Mouse (Mus musculus) layer of hippocampus, adult 9-11 months (tissue): Measurements from ENCODE around the gene Polr2h.

Source experiments
- DNase-seq: peaks from one replicate; pipeline ENCODE4 v3.0.0; 2022

Gene Polr2h

DNA sequence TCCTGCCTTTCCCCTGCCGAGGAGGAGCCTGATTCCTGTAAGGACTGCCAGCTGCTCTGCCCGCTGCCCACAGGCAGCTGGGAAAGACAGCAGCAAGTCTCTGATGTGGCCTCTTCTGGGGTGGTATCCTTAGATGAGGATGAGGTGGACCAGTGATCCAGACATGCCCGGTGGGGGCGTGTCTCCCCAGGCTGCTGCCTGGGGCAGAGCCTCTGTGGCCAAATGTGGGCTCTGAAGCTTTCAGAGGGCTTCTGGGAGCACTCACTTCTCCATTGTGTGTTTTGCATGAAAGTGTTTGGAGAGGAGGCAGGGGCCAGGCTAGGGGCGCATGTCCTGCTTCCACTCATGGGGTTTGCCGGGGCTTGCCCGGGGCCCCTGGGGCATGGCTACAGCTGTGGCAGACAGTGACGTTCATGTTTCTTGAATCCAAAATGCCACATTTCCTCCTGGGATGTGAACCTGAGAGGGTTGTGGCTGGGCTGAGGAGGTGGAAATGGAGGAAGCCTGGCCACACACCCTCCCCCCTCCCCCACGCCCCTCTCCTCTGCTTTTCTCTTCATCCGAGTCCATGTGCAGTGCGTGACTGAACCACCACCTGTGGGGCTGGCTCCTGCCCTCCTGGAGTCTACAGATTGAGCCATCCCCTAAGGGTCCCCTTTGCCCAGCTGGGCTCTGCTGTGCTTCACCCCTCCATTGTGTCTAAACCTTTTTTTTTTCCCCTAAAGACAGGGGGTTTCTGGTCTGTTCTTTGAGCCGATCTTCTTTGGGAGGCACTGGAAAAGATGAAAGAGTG, 15.5 kb upstream of the Polr2h start:
- DNase-seq, result no peak

DNA sequence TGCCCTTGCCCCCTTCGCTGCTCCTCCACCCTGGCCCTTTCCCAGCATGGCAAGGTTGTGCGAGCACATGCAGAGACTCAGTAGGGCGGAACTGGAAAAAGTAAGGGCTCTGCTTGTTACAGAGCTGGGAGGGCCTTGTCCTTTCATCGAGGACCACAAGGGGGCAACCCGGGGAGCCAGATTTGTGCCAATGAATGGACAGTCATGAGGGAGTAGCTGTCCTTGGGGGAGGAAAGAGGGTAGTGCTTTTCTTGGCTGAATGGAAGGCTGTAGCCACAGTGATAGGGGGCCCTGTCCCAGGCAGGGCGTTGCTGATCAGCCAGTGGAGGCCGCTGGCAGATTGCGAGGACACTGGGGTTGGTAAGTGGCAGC, 15.0 kb upstream of the Polr2h start:
- DNase-seq, result no peak

DNA sequence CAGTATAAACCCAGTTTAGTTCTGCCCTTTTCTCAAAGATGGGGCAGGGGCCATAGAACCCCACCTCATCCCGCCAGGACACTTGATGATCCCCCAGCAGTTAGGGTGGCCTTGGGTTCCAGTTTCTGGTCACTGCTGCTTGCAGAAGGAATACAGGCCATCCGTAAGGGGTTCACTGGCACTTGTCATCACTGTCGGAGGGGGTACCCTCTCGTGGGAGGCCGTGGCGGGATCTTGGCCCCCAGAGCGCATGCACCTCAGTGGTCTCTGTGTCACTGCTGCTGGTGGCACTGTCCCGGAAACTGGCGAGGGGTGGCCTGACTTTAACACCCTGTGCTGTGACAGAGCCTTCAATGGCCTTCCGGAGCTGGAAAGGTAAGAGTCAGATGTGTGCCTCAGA, 14.4 kb upstream of the Polr2h start:
- no peak for DNase-seq

DNA sequence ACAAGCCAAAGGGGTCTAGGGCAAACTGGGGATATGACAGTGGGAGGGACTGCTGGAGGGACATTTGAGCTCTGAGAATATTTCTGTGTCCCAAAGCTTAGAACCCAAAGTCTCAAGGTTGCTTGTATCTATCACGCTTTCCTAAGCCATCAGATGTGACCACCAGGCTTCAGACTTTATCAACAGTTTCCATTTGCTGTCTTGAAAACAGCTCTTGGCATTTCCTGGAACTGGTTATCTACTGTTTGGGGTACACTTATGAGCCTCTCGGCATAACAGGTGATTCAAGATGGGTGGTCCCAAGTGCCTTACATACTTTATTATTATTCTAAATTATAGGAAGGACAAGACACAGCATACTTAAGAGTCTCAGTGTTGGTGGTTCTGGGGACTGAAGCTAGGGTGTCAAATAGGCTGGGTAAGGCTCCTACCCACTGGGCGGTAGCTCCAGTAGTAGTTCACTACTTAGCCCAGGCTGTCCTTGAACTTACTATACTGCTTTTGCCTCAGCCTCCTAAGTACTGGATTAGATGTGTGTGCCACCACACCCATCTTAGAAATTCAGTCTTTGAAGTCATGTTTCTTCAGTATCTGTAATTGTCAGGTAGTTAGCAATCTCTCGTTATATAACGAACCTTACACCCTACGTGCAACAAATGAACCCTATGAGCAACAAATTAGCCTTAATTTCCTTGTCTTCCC, 13.6 kb upstream of the Polr2h start:
- no peak for DNase-seq

DNA sequence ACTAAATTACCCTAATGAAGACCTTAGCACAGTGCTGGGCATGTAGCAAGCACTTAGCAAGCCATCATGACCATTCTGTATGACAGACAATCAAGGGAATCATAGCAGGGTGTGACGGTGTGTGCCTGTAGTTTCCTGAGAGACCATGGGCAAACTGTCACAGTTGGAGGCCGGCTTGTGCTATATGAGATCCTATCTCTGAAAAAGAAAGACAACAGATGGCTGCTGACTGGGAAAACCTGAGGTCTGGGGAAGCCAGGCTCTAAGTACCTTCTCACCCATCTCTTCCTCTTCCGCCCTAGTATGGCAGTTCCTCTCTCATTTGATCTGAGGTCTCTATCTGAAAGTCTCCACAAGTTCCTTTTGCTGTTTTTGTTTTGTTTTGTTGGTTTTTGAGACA, 11.7 kb upstream of the Polr2h start:
- DNase-seq, result no peak

DNA sequence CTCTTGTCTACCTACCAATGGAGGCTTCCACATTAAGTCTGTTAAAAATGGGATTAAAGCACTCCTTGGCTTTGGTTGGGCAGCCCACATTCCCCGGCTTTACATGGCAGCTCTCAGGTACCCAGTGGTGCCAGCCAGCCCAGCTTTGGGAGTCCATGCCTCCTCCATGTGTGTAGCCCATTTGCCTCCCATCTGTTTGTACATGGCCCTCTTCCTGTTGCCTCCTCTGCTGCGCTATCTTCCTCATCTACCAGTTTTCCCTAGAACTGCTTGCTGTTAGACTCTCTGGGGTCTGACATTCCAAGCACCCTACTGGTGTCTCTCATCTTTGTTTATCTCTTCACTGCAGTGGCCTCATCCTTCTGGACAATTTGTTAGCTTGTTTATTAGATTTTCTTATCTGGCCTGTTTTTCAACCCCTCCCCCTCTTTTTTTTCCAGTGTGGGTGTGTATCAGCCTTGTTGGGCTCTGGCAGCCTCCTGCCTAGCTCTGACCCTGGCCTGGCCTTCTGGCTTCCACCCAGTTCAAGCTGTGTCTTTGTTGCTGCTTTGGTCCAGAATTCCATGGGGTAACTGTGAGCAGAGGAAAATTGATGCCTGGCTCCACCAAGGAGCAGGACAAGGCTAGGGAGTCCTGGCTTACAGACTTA, 10.9 kb upstream of the Polr2h start:
- no peak for DNase-seq

DNA sequence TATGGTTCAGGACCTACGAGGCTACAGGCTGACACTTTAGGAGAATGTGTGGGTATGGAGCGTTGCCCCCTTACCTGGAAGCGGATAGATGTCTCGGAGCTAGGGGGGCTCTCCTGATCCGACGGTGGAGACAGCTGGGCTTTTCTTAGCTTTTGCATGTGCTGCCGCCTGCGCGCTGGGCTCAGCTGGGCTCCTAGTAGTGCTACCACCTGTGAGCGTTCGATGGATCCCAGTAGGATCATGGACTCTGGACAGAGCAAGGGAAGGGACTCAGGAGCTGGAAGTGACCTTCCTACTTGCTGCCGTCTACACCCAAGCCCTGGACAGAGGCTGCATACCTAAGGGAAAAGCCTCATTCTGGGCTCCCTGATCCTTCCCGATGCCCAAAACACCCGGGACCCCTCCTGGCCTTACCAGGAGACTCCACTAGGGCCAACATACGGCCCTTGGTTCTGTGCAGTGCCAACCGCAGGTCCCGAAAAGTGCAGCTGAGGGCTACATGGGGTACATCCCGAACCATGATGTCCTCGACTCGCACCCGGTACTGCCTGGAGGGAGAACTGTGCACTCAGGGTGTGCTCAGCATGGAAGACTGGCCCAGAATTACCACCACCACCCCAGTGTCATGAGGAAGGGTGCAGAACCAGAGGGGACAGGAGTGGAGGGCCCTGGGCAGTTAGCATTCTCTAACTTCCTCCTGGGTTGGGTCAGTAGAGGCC, 9.1 kb upstream of the Polr2h start:
- no peak for DNase-seq

DNA sequence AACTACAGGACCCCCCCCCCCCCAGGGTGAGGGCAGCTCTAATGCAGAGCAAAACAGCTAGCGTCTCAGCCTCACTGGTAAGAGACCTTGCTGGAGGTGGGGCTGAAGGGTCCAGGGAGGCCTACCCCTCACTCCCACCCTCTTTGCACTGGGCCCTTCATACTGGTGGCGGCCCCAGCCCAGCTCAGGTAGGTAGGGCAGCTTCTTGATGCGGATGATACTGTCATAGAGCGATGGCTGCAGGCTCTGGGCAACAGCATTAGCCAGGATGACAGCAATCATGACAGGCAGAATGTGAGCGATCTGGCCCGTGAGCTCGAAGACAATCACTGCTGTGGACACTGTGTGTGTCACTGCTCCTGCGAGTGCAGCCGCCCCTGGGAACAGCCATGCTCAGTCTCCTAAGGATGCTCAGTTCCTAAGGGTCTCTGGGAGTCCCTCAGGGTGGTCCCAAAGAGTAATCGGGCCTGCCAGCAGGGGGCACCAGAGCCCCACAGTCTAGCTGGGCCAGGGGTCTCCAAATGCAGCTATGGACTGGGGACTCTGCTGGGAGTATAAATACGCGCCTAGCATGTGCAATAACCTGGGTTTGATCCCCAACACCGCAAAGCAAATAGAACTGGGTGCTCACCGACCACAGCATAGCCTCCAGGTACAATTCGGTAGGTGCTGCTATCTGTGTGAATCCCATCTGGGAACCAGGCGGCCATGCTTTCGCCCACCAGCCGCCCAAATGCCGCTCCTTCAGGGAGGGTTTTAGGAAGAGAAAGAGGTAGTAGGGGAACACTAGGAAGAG, 8.3 kb upstream of the Polr2h start:
- no peak for DNase-seq

DNA sequence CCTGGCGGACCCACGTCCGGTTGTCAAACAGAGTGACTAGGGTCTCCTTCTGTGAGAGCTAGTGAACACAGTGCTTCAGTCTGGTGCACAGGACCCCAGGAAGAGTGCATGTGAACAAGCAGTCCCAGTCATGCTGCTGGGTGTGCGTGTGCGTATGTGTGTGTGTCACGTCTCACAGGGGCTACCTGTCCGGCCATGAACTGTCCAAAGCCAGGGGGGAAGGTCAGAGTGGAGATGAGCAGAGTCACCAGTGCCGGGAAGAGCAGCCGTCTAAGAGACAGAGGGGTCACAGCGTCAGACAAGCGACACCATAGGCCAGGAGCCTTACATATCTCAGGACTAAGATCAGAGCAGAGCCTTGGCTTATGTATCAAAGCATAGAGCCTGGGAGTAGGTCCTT, 7.1 kb upstream of the Polr2h start:
- DNase-seq, result no peak

DNA sequence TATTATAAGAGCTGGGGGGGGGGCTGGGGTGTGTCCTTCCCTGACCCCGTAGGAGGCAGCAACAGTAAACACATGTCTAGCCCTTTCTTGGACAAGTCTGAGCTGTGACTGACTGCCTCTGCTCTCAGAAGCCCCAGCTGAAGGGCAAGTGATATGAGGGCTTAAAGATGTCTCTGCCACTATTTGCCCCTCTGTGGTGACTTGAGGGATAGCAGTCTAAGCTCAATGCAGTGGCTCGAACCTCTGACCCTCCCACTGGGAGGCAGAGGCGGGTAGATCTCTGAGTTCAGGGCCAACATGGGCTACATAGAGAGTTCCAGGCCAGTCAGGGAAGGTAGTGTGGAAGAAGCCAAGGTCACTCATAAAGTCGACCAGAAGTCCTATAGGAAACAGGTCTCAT, 6.7 kb upstream of the Polr2h start:
- DNase-seq, result no peak

DNA sequence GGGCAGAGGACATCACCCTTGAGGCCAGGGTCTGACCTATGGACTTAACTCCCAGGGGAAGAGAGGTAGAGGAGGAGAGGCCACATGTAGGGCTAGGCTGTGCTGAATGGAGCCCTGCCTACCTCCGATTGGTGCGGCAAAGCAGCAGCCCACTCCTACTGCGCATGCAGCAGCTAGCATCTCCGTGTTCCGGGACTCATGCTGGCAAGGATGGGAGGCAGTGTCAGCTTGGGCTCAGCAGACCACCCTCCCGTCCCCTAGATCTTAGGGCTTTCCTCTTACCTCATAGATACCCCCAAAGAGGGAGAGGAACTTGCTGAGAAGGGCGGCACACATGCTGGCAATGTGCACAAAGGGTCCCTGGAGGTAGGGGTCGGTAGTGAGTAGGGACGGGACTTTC, 5.3 kb upstream of the Polr2h start:
- no peak for DNase-seq

DNA sequence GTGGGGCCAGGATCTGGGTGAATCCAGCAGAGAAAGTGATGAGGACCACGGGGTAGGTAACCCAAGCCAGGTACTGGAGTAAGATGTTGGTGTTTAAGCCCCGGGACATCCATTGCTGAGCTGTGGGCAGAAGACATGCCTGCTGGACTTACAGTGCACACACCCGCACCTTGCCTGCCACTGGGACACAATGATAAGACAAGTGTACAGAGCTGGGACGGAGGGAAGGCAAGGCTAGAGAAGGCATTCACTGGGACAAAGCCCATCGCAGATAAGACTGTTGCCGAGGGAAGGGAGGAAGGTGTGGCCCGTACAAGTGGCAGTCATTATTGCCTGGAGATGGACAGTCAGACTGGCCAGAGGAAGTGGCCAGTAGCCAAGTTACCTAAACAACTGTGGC, 4.6 kb upstream of the Polr2h start:
- no peak for DNase-seq

DNA sequence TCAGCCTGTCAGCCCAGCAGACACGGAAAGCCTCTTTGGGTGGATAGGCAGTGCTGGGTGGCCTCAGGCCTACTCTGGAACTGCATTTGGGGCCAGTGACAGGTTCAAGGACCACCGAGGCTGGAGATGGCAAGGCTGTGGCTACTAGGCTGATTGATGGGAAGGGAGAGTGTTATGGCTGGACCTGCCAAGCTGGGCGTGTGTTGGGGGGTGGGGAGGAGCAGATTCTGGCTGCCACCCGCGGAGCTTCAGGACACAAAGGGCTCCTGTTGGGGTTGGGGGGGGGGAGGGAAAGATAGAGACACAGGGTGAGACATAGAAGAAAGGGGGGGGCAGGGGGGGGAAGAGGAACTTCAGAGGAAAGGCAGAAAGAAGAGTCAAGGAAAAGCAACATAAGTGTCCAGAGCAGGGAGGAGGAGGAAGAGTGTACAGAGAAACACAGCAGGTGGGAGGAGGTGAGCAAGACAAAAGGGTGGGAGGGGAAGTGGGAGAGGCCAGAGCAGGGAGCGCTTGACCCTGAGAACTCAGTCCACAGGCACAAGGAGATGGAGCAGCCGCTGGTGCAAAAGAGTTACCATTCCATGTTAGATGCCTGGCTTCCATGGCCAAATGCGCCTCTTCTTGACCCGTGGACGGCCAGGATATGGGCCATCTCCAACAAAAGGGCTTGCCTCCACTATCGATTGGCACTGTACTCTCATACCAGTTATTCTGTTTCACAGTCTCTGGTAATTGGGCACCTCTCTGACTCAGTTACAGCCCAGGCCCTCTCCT, 3.0 kb upstream of the Polr2h start:
- no peak for DNase-seq

DNA sequence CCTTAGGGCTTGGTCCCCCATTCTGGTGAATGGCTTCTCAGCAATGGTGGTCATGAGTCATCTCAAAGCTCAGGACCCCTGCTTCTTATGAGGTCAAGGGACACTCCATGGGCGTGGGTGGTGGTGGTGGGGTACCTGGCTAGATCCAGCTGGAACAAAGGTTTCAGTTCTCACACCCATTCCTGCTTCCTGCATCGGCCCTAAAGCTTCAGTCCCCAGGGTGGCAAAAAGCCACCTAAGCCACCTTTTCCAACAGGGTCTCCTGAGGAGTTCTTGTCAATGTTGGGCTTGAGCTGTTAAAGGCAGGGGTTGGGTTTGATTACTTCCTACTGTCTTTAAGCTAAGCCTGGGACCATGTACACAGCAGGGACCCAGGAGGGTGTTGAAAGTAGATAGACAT, 2.3 kb upstream of the Polr2h start:
- DNase-seq, result no peak

DNA sequence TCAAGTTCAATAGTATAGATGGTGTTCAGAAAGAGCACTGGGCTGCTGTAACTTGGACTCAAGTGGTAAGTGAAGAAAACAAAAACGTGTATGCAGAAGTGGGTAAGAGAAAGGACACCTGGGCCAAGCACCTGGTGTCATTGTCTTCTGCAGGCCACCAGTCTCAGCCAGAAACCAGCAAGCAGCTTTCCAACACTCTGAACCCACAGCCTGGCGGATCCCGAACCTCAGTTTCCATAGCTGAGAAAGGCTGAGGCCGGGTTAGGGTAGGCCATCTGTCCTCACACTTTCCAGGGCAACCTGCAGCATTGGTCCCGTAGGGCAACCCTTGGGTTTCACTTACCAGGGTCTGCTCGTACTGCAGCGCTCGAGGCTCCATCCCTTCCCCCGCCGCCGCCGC, 1.9 kb upstream of the Polr2h start:
- no peak for DNase-seq

DNA sequence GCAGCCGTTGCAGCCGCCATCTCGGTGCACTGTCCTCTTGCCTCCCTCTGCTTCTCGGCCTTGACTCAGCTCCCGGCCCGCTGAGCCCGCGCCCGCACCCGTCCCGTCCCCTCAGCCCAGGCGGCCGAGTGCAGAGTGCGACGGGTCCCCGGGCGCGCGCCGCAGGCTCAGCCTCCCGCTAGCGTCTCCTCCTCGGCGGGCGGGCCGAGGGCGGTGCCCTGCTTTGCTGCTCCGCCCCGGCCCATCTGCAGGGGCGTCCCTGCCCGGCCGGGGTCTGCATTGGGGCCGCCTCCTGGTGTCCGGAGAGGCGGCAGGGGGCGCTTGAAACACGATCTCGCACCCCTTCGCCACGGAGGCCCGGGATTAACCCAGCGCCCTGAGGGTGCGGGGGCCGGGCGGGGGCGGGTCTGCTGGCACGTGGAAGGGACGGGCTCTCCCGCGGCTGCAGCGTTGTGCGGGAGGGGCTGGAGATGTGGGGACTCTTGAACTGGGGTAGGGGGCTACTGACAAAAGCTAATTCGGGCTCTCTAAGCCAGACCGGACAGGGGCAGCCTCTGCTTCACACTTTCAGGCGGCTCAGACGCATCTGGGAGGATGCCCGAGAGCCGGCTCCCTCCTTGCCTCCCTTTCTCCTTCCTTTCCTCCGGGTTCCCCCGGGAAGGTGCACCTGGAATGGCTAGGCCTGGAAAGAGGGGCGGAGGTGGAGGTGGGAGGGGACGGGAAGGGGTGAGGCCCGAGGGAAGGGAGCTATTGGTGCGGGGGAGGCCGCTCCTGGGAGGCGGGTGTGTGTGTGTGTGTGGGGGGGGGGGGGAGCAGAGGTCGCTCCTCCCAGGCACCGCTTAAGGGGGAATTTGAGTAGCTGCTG, 1.3 kb upstream of the Polr2h start:
- peak; percentile 82 for DNase-seq

DNA sequence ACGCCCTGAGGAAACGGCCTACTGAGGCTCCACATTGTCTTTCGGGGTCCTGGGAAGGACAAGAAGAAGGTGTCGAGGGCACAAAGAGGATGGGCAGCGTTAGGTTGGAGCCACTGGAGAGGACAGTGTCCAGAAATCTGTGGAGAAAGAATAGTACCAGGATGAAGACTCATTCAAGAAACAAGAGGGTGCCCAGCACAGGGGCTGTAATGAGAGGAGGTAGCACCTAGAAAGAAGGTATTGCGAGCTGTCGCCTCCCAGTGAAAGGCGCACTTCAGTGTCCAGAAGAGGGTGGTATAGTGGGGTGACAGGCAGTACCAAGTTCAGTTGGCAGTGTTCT, 654 bp upstream of the Polr2h start:
- DNase-seq, result no peak

DNA sequence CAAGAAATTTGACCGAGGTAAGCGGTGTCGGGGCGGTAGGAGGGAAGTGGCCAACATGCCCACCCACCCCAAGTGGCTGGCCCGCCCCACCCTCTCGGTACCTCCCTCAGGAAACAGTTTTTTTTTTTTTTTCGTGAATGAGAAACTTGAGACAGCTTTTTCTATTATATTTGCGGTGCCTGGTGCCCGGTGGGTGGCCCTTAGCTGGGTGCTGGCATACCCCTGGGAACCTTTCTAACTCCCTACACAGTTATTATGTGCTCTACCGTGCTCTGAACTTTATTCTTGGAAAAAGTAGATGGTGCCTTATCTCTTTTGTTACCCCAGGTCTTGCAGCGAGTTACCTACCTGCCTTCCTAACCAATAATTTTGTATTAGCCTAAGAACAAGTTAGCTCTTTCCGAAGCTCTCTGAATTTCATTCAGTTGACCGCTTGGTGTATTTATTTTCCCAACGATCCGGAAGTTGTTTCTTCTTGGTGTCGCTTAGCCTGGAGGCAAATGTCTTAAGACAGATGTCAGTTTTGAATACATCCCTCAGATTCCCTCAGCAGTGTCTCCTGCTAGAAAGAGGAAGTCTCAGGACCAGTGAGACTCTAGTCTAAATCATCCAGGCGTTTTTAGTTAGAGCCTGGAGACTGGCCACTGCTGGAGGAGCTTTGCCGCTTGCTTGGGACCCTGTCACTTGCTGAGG, 659 bp downstream of the Polr2h start:
- DNase-seq, result no peak

DNA sequence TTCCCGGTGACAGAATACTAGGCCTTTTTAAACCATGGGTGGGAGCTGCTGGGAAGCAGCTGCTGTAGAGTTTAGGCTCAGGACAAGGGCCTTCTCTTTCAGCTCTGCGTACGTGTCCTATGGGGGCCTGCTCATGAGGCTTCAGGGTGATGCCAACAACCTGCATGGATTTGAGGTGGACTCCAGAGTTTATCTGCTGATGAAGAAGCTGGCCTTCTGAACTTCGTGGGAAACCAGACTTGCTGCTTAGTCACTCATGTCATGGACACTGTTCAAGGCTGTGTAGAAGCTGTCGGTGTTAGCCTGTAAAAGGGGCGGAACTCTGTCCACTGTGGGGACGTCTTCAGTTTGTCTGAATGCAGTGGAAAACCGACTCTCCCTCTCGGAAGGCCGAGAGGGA, 4.3 kb downstream of the Polr2h start:
- no peak for DNase-seq

DNA sequence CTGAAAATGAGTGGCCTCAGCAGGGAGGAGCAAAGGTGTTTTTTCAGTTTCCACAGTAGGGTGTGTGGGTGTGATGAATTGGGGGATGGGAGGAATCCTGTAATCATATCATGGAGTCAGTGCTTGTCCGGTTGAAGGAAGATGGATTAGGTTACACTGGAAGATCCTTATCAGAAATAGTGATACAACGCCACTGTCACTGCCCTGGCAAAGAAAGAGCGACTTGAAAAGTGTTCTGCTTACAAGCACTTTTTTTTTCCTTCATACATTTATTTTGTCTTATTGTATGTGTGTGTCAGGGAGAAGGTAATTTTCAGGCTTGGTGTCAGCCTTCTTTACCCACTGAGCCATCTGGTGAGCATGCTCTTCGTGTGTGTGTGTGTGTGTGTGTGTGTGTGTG, 5.3 kb downstream of the Polr2h start:
- no peak for DNase-seq

DNA sequence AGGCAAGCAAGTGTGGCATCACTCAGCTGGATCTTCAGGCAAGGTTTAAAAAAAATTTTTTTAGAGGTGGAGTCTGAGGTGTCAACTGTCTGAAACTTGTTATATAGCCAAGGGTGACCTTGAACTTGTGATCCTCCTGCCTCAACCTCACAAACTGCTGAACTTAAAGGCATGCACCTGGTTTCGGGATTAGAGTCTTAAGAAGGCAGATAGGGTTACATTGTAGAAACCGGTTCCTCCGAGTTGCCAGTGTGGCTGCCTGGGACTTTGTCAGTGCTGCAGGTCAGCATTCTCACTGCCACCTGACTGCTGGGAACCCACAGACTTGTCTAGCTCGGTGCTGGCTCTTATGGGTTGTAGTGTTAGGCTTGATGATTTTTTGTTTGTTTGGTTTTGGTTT, 5.8 kb downstream of the Polr2h start:
- DNase-seq, result no peak
